ENCODE assay signal across 23 mouse cellular contexts in genomic region chr4:49553380-49553779, GRCm38 (mm10). TPM values are rescaled to one million over a fixed set of nuclear protein-coding genes. Genes with fewer than 3 reads are reported as not detected.
DNase-seq lines count a peak whose midpoint lies in the region; ATAC-seq and TF ChIP-seq lines count a peak whose summit lies in the region.
"Had no signal": no experiment of that assay in that cellular context is flagged by ENCODE, and none has a peak within 500 bp of the region (broad histone marks: within the 10 kb centered on the region; RNA-seq: fewer than 3 reads in every experiment).

No protein-coding gene starts in this region.

- H3K4me3 ChIP-seq in intestine, embryonic 16.5 days (ENCODE audit: low read length), result no peak overlapping the region
- H3K4me3 ChIP-seq in kidney, adult 2 months (ENCODE audit: insufficient read depth, low read depth, low read length), result no peak overlapping the region
- no peak overlapping the region for H3K4me3 ChIP-seq in liver, embryonic 16.5 days (ENCODE audit: low read depth, low read length)
- H3K4me3 ChIP-seq in heart, embryonic 10.5 days, result no peak overlapping the region
- H3K4me3 ChIP-seq: forebrain, embryonic 13.5 days; layer of hippocampus, adult 2 months; neural tube, embryonic 12.5 days had no signal

- peak overlapping the region; percentile 18; the same call in 1 of the 2 replicates for H3K9ac ChIP-seq in intestine, embryonic 16.5 days (ENCODE audit: low read depth, low read length)
- no peak overlapping the region for H3K9ac ChIP-seq in liver, embryonic 16.5 days (ENCODE audit: low read depth, low read length)
- H3K9ac ChIP-seq: forebrain, embryonic 13.5 days; neural tube, embryonic 12.5 days had no signal

- no peak for TF ChIP-seq POLR2A in kidney, adult 2 months (IDR thresholded peaks at IDR 0.05; ENCODE audit: low read depth, low read length)

- 0 out of 2 replicates have a peak overlapping the region, but pooled peaks have one; percentile 23 for H3K27ac ChIP-seq in intestine, embryonic 16.5 days (ENCODE audit: low read length)
- H3K27ac ChIP-seq in kidney, adult 2 months (ENCODE audit: insufficient read depth, low read depth, low read length), result peak overlapping the region; percentile 25; the same call in 1 of the 2 replicates
- peak overlapping the region; percentile 25; the same call in 1 of the 2 replicates for H3K27ac ChIP-seq in liver, embryonic 16.5 days (ENCODE audit: low read length)
- H3K27ac ChIP-seq in heart, embryonic 10.5 days, result no peak overlapping the region
- H3K27ac ChIP-seq: forebrain, embryonic 13.5 days; layer of hippocampus, adult 2 months; neural tube, embryonic 12.5 days had no signal

- H3K4me2 ChIP-seq in intestine, embryonic 16.5 days (ENCODE audit: low read depth, low read length), result no peak overlapping the region
- no peak overlapping the region for H3K4me2 ChIP-seq in liver, embryonic 16.5 days (ENCODE audit: low read depth, low read length)
- H3K4me2 ChIP-seq: forebrain, embryonic 13.5 days; heart, embryonic 11.5 days; midbrain, embryonic 11.5 days; neural tube, embryonic 12.5 days had no signal

- TF ChIP-seq CTCF in kidney, adult 2 months (conservative IDR thresholded peaks at IDR 0.05; ENCODE audit: insufficient read depth, insufficient read length, low read depth, low read length), result no peak

- WGBS in intestine, embryonic 16.5 days, result 51% methylated on average over 5 of the region's 5 CpGs
- 27% methylated on average over 5 of the region's 5 CpGs for WGBS in kidney, adult 2 months
- WGBS in liver, embryonic 16.5 days (ENCODE audit: insufficient replicate concordance), result 50% methylated on average over 5 of the region's 5 CpGs
- 85% methylated on average over 5 of the region's 5 CpGs for WGBS in heart, embryonic 10.5 days

- H3K36me3 ChIP-seq in intestine, embryonic 16.5 days (ENCODE audit: control insufficient read depth, insufficient read depth, low read length), result no peaks in the 10 kb centered on the region
- no peaks in the 10 kb centered on the region; the same call in 1 of the 2 replicates for H3K36me3 ChIP-seq in kidney, adult 2 months (ENCODE audit: control insufficient read depth, insufficient read depth, low read length)
- H3K36me3 ChIP-seq in liver, embryonic 16.5 days (ENCODE audit: control insufficient read depth, insufficient read depth), result no peaks in the 10 kb centered on the region
- no peaks in the 10 kb centered on the region for H3K36me3 ChIP-seq in heart, embryonic 10.5 days
- H3K36me3 ChIP-seq: neural tube, embryonic 12.5 days had no signal

- H3K9me3 ChIP-seq in intestine, embryonic 16.5 days (ENCODE audit: control insufficient read depth, low read length), result no peaks in the 10 kb centered on the region
- H3K9me3 ChIP-seq in liver, embryonic 16.5 days (replicated peaks; ENCODE audit: control insufficient read depth, low read length), result no peaks in the 10 kb centered on the region
- H3K9me3 ChIP-seq in heart, embryonic 10.5 days, result no peaks in the 10 kb centered on the region
- H3K9me3 ChIP-seq: forebrain, embryonic 13.5 days; neural tube, embryonic 12.5 days had no signal

- DNase-seq in kidney, adult 2 months, result peak; percentile 80
- DNase-seq in kidney, postnatal 14 days, result peak; percentile 78
- DNase-seq in retina, embryonic 14.5 days (ENCODE audit: low spot score), result no peak
- no peak for DNase-seq in gastrocnemius, postnatal 14 days
- no peak for DNase-seq in heart, embryonic 10.5 days (ENCODE audit: low spot score)
- DNase-seq: adrenal gland, adult 2 months; cerebellum, adult 2 months; gastrocnemius, postnatal 25 days; heart, postnatal 10 days; right cerebral cortex, adult 18-20 months; thymus, postnatal 36 days had no signal

- H3K27me3 ChIP-seq in intestine, embryonic 16.5 days (replicated peaks; ENCODE audit: control insufficient read depth, insufficient read depth, low read length), result no peaks in the 10 kb centered on the region
- no peaks in the 10 kb centered on the region for H3K27me3 ChIP-seq in kidney, adult 2 months (replicated peaks; ENCODE audit: control insufficient read depth, insufficient read depth, low read length)
- H3K27me3 ChIP-seq in liver, embryonic 16.5 days (ENCODE audit: control insufficient read depth, insufficient read depth, low read depth, low read length), result no peaks in the 10 kb centered on the region
- H3K27me3 ChIP-seq in heart, embryonic 10.5 days (ENCODE audit: insufficient read depth, poor library complexity, severe bottlenecking), result no peaks in the 10 kb centered on the region
- H3K27me3 ChIP-seq: forebrain, embryonic 13.5 days; neural tube, embryonic 12.5 days had no signal

- ATAC-seq in intestine, embryonic 16.5 days, result peak; percentile 33
- ATAC-seq in liver, embryonic 16.5 days (ENCODE audit: low read depth), result peak; percentile 35; the same call in 1 of the 2 replicates
- ATAC-seq: forebrain, embryonic 13.5 days; lung, postnatal 0 days had no signal

- H3K4me1 ChIP-seq in intestine, embryonic 16.5 days (ENCODE audit: control insufficient read depth, insufficient read depth, low read length), result no peaks in the 10 kb centered on the region
- peaks cover 8% of the 10 kb centered on the region for H3K4me1 ChIP-seq in kidney, adult 2 months (ENCODE audit: control insufficient read depth, insufficient read depth, low read length)
- H3K4me1 ChIP-seq in liver, embryonic 16.5 days (ENCODE audit: control insufficient read depth, low read depth, low read length), result no peaks in the 10 kb centered on the region
- H3K4me1 ChIP-seq in heart, embryonic 10.5 days, result no peaks in the 10 kb centered on the region
- H3K4me1 ChIP-seq: forebrain, embryonic 13.5 days; neural tube, embryonic 12.5 days had no signal

- intact Hi-C loops in gastrocnemius, postnatal 14 days (cut with DNase I; ENCODE audit: low total_unique reads), result no loop called here

RNA-seq across cellular contexts. Expression of gene Aldob, which starts 4.0 kb away (rescaled TPM):
- polyA plus RNA-seq in intestine, embryonic 16.5 days (2015; fragmentation: Nextera tagmentation; extraction: Ambion mirVana), result 572 and 696 TPM in 2 replicates
- polyA plus RNA-seq in kidney, adult 2 months (2012; rRNA removed), result 4,876 and 5,164 TPM in 2 replicates
- 479 and 529 TPM in 2 replicates for polyA plus RNA-seq in liver, embryonic 16.5 days (2015; fragmentation: Nextera tagmentation; extraction: Ambion mirVana)
- total RNA-seq in gastrocnemius, postnatal 14 days (2021), result not detected
- polyA plus RNA-seq in heart, embryonic 10.5 days (2016; fragmentation: Nextera tagmentation; extraction: Ambion mirVana), result 0.74 TPM in 1 of 2 replicates, not detected in the other
- total RNA-seq: common myeloid progenitor, adult 5-6 weeks; gastrocnemius, postnatal 25 days; monocyte, adult 5-6 weeks had no signal
- polyA plus RNA-seq: embryonic facial prominence, embryonic 11.5 days; hindbrain, embryonic 11.5 days; midbrain, embryonic 11.5 days; neural tube, embryonic 12.5 days had no signal

RNA-seq across cellular contexts. Expression of gene Zfp189, which starts 32.4 kb away (rescaled TPM):
- polyA plus RNA-seq in intestine, embryonic 16.5 days (2015; fragmentation: Nextera tagmentation; extraction: Ambion mirVana), result 4.4 and 4.8 TPM in 2 replicates
- polyA plus RNA-seq in kidney, adult 2 months (2012; rRNA removed), result 2.0 and 2.5 TPM in 2 replicates
- polyA plus RNA-seq in liver, embryonic 16.5 days (2015; fragmentation: Nextera tagmentation; extraction: Ambion mirVana), result 3.5 and 3.8 TPM in 2 replicates
- total RNA-seq in gastrocnemius, postnatal 14 days (2021), result 1 to 10 TPM; 3.0 to 3.8 TPM
- 6.3 and 8.6 TPM in 2 replicates for polyA plus RNA-seq in heart, embryonic 10.5 days (2016; fragmentation: Nextera tagmentation; extraction: Ambion mirVana)

RNA-seq across cellular contexts. Expression of gene Mrpl50, which starts 32.5 kb away (rescaled TPM):
- polyA plus RNA-seq in intestine, embryonic 16.5 days (2015; fragmentation: Nextera tagmentation; extraction: Ambion mirVana), result 90.7 and 98.9 TPM in 2 replicates
- polyA plus RNA-seq in kidney, adult 2 months (2012; rRNA removed), result 14.7 and 21.2 TPM in 2 replicates
- polyA plus RNA-seq in liver, embryonic 16.5 days (2015; fragmentation: Nextera tagmentation; extraction: Ambion mirVana), result 54.4 and 56.9 TPM in 2 replicates
- 10 to 100 TPM; 29.9 to 32.0 TPM for total RNA-seq in gastrocnemius, postnatal 14 days (2021)
- polyA plus RNA-seq in heart, embryonic 10.5 days (2016; fragmentation: Nextera tagmentation; extraction: Ambion mirVana), result 69.5 and 81.7 TPM in 2 replicates

RNA-seq across cellular contexts. Expression of gene Tmem246, which starts 44.3 kb away (rescaled TPM):
- polyA plus RNA-seq in intestine, embryonic 16.5 days (2015; fragmentation: Nextera tagmentation; extraction: Ambion mirVana), result 21.5 and 22.6 TPM in 2 replicates
- 35.8 and 45.9 TPM in 2 replicates for polyA plus RNA-seq in kidney, adult 2 months (2012; rRNA removed)
- polyA plus RNA-seq in liver, embryonic 16.5 days (2015; fragmentation: Nextera tagmentation; extraction: Ambion mirVana), result 5.6 and 6.1 TPM in 2 replicates
- 10 to 100 TPM; 34.9 to 35.5 TPM for total RNA-seq in gastrocnemius, postnatal 14 days (2021)
- polyA plus RNA-seq in heart, embryonic 10.5 days (2016; fragmentation: Nextera tagmentation; extraction: Ambion mirVana), result 35.8 and 49.8 TPM in 2 replicates
- total RNA-seq: monocyte, adult 5-6 weeks had no signal

RNA-seq across cellular contexts. Expression of gene Baat, which starts 47.0 kb away (rescaled TPM):
- polyA plus RNA-seq in intestine, embryonic 16.5 days (2015; fragmentation: Nextera tagmentation; extraction: Ambion mirVana), result 0.20 and 0.53 TPM in 2 replicates
- 4.4 and 5.7 TPM in 2 replicates for polyA plus RNA-seq in kidney, adult 2 months (2012; rRNA removed)
- polyA plus RNA-seq in liver, embryonic 16.5 days (2015; fragmentation: Nextera tagmentation; extraction: Ambion mirVana), result 2.9 and 3.3 TPM in 2 replicates
- under 1 TPM in 1 of 2 experiments, not detected in 1; 0.18 TPM for total RNA-seq in gastrocnemius, postnatal 14 days (2021)
- polyA plus RNA-seq in heart, embryonic 10.5 days (2016; fragmentation: Nextera tagmentation; extraction: Ambion mirVana), result not detected in 2 replicates
- total RNA-seq: common myeloid progenitor, adult 5-6 weeks; monocyte, adult 5-6 weeks had no signal
- polyA plus RNA-seq: adrenal gland, adult 2 months; embryonic facial prominence, embryonic 11.5 days; forebrain, embryonic 13.5 days; lung, postnatal 0 days had no signal

Comparison
In these comparisons a context has a peak if more than half of its experiments do, and no peak if none do; other contexts are left out.
1. DNase-seq: peak in kidney, adult 2 months (single experiment) and kidney, postnatal 14 days (single experiment); none in retina, embryonic 14.5 days (single experiment), gastrocnemius, postnatal 14 days (single experiment) and heart, embryonic 10.5 days (single experiment).
2. RNA of gene Aldob, which starts 4.0 kb away (polyA plus RNA-seq): 4,876 to 5,164 TPM in kidney, adult 2 months, 572 to 696 TPM in intestine, embryonic 16.5 days and 479 to 529 TPM in liver, embryonic 16.5 days; 0.74 TPM in heart, embryonic 10.5 days; every median in the first group is over 100 times any median in the second.